Mouse (Mus musculus) stomach, postnatal 0 days (tissue): ENCODE data around the gene Serpina1d.
"Not testable (repeated sequence)": the region's sequence is repeated elsewhere in the genome, so short reads cannot be mapped to it uniquely, and the experiment has no call there.

Experiments used
- CTCF ChIP-seq: IDR thresholded peaks from 2 replicates; pipeline ENCODE4 v1.5.1; 2016; ENCODE audit warnings: antibody characterized with exemption, low read depth, mild to moderate bottlenecking, moderate library complexity
- EP300 ChIP-seq: optimal IDR thresholded peaks from 2 replicates; pipeline ENCODE3; 2016; ENCODE audit warnings: antibody characterized with exemption

- not testable (repeated sequence) for TF ChIP-seq CTCF, EP300
These were observed 38.3 kb downstream of the Serpina1d start for GRCm38 (mm10) chr12:103735101-103735500.
